Mouse (Mus musculus): ENCODE results near the gene Akr1b7.

GRCm38 (mm10) chr6:34471434-34472110 is 59.4 kb downstream of the Akr1b7 start:
- no peak for TF ChIP-seq POLR2A (IDR thresholded peaks at IDR 0.05; ENCODE audit: borderline replicate concordance, insufficient read depth, low read length)
- no peak for TF ChIP-seq CTCF (IDR thresholded peaks at IDR 0.05; ENCODE audit: borderline replicate concordance, insufficient read depth, low read depth, low read length)

Data from cerebellum, adult 2 months (tissue).